Mouse (Mus musculus): Measurements from ENCODE around the gene Jmjd1c.

DNA sequence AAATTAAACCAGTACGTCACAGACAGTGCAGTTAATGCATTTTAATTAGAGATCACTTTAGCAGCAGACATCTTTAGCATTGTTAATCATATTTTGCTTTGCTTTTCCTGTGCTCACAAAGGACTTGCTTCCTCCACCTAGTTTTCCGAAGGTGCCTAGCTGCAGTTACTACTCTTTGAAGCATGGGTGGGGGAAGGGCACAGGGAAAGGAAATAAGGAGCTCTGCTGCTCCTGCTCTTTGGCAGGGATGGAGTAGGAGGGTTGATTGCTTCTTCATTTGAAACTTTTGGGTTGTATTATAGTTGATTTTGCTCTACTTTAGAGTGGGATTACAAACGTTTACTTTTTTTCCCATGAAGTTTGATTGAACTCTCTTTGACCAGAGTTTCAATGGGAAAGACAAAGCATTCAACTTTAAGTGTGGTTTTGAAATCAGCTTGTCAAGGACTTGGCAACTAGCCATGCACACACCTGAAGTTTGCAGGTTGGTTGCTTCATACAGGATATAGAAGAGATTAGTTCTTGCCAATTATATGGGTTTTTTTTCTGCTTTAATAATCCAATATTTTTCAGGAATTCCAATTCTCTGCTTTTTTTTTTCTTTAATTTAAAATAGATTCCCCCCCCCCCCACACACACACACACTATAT is 97.2 kb downstream of the Jmjd1c start:
- no peak for TF ChIP-seq CTCF (IDR thresholded peaks at IDR 0.05; ENCODE audit: low read depth)
- TF ChIP-seq EP300 (optimal IDR thresholded peaks at IDR 0.05): no peak
